Mouse (Mus musculus) testis, adult 2 months (tissue): ENCODE data around the gene Lipi.

Experiments used
- CTCF ChIP-seq: fragments of 200-500 bp; IDR thresholded peaks from 2 replicates; pipeline ENCODE4 v1.5.1; 2012; ENCODE audit warnings: low read depth, mild to moderate bottlenecking, inconsistent platforms, low read length, moderate library complexity; ENCODE audit not compliant: control insufficient read depth, insufficient read depth, insufficient replicate concordance
- POLR2A ChIP-seq: fragments of 200-500 bp; IDR thresholded peaks from 2 replicates; pipeline ENCODE4 v1.6.1; 2012; ENCODE audit warnings: low read depth, mild to moderate bottlenecking, inconsistent platforms, low read length, moderate library complexity; ENCODE audit not compliant: control insufficient read depth

DNA sequence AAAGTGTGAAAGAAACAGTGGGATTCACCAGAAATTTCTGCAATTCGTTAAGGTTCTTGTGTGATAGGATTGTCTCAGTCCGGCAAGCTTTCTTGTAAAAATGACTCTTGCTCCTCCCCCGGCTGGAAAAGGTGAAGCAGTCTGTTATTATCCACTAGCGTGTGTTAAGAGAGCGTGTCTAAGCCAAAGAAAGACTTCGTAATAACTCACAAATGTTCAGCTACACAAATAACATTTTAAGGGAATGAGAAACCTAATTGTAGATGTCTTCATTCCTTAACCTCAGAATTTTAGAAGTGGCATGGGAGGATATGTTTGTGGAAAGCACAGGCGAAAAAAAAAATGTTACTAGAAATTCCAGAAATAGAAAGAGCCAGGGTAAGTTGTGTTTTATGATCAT, at the start of gene Lipi:
- TF ChIP-seq POLR2A (no peak), CTCF (no peak)
